Mouse (Mus musculus): ENCODE results near the gene Ptprn2. TPM values are rescaled to one million over a fixed set of nuclear protein-coding genes. Genes with fewer than 3 reads are reported as not detected.

The Ptprn2 gene
- total RNA-seq, 2 experiments from 2014 or later: 0.12 to 0.19 TPM

DNA sequence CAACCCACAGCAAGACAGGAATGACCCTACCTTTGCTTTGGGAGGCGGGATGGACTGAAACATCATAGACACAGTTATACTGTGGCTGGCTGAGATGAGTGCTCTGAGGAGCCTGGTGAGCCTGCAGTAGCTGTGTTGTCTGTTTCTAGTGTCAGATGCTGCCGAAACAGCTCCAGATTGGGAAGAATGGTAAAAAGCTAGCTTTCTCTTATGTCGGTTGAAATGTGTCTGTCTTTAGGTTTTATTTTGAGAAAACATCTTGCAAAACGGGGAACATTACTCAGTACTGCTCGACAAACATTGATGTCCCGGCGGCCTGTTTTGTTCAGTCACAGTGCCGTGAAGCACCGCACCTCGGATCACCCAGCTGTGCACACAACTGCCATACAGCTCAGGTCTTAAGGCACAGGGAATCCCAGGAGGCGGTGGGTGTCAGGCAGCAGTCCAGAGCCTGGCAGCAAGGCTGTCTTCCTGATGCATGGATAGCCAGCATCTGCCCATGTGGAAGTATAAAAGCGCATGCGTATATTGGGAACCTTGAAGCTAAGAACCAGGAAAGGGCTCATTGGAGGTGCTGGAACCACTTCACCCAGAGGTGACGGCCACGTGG, 689.7 kb downstream of the Ptprn2 start:
- intact Hi-C loops (cut with DNase I): no loop called here
- DNase-seq: no peak

DNA sequence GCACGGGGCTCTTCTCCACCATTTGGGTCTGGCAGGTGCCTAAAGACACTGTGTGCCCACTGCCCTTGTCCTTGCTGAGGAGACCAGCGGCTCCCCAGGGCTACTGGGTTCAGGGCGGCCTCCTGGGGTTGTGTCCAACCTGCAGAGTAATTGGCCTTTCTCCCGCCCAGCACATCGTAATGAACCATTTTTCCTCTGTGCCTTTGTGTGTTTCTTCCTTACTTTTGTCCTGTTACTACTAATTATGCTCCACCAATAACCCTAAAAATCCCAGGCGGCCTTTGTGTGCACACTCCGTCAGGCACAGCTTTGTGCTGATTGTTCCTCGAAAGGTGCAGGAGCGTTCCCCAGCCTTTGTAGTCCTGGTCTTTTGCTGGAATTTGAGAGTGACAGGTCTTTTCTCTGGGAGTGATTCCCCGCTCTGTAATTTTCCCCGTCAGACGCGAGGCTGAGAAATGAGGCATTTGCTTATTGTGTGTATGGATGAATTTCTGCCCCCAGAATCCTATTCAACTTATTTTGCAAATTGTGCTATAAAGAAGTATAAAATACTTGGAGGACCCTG, 690.8 kb downstream of the Ptprn2 start:
- intact Hi-C loops (cut with DNase I): no loop called here
- no peak for DNase-seq

DNA sequence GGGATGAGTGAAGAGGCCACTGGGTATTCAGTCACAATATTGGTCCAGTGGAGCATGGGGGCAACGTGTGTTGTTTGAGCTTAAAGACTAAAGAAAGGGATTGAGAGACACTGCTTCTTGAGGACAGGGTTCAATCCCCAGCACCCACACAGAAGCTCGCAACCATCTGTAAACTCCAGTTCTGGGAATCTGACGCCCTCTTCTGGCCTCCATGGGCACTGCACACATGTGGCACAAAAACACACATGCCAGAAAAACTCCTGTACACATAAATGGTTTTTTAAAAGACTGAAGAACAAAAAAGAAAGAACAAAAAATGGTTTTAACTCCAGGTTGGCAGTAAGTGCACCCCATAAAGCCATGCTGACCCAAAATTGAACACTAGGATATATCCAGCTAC, 701.6 kb downstream of the Ptprn2 start:
- no peak for DNase-seq
- intact Hi-C loops (cut with DNase I): loop anchor here (5.0 kb wide), 1 partner anchor 55 kb away; no protein-coding TSS in a partner anchor

DNA sequence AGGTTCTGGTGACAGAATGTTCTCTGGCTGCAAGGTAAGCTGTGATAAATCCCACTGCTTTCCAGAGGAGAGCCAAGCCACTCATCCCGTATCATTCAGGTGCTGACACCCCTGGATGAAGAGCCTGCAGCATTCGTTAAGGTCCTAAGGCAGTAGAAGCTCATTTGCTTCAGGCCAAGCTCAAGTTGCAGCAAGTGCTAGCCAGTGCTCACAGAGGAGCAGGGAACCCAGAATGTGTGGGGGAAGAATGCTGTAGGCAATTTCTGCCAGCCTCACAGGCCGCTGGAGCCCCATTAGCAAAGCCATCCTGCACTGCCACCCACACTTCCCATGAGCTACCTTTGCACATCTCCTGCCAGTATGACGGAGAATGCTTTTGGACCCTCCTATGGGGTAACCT, 706.5 kb downstream of the Ptprn2 start:
- intact Hi-C loops (cut with DNase I): no loop called here
- no peak for DNase-seq

DNA sequence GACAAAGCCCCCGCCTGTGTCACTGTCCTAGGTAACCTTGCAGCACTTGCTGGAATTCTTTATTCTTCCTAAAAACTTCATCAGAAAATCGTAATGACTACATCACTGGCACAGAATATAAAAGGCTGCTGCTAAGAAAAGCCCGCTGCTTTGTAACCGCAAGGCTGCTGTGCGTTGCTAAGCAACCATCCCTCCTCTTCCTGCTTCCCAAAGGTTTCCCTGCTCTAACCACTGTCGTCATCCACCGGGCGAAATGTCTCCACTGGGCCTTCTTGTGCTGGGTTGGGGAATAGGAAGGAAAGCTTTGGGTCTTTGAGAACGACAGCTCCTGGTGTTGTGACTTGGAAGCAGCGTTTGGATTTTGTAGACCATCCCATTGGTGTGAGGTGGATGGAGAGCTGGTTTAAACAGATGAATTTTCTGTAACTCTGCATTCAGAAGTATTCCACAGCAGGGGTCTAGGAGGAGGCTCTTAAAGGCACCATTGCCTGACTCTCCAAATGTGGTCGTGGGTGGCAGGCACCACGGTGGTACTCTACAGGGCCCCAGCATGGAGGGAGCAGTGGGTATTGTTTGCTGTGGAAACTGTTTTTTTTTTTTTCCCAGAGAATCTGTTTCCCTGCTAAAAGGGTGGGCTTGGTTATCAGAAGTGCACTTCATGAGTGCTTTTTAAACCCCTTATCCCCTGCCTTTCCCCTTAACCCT, 711.4 kb downstream of the Ptprn2 start:
- DNase-seq: no peak
- intact Hi-C loops (cut with DNase I): no loop called here

DNA sequence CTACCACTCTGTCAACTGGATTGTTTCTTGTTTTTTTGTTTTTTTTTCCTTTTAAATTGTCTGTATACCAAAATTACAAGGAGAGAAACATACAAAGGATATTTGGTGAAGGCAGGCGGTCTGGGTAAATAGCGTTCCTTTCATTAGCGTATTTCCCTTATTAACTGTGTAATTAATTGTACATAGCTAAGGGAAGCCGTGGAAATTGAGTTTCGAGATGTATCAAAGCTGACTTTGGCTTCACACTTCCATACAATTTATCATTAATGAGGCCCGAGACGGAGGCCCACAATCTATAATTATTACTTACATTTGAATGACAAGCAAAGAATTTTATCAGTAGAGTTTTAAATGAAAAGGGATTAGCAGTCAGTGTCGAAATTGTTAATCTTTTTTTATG, 712.6 kb downstream of the Ptprn2 start:
- intact Hi-C loops (cut with DNase I): no loop called here
- DNase-seq: no peak

DNA sequence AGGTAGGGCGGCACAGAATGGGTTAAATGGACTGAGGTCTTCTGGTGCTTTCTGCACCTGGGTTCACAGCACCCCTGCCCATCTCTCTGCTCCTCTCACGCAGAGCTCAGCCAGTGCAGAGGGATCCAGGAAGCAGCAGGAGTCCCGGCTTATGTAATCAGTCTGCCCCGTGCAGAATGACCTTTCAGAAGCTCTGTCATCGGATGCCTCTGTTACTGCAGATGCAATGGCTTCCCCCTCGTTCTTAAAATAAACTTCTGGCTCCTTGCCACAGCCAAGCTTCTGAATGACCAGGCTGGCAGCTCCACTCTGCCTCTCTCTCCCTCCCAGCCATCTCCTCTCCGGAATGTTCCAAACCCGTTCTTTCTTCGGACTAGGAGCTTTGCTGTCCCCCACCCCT, 714.6 kb downstream of the Ptprn2 start:
- DNase-seq: peak; percentile 57 to 75
- intact Hi-C loops (cut with DNase I): no loop called here

DNA sequence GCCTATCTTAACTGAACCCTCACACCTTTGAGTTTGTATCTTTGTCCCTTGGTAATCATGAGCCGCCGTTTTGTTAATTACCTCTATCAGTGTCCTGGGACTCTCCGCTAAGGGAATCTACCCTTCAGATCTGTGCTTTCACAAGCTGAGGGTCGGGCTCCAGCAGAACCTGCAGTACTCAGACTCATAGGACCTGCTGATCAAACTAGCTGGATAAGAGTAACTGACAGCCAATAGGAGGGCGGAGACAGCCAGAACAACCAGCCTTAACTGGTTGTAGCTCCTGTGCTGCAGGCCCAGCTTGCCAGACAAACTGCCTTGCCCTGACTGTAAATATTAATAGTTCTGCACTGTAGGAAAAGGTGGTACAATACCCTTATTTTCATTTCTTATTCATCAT, 715.1 kb downstream of the Ptprn2 start:
- intact Hi-C loops (cut with DNase I): no loop called here
- peak; percentile 8 to 21 for DNase-seq

DNA sequence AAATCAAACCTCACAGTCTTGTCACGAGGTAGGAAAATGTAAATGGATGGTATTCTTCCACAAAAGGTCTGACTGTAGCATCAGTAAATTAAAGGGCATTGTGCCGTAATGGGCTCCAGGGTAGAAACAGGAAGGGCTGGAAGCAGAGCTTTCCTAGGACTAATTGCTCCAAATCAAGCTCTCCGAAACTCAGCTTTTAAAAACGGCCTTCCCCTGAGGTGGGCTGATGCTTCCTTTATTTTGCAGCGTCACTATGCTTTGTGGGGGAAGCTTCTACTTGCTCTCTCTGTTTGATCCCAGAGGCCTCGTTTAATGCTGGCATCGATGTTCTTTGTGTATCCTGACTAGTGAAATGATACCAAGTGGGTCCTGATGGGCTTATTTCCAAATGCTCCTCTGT, 718.0 kb downstream of the Ptprn2 start:
- intact Hi-C loops (cut with DNase I): no loop called here
- no peak for DNase-seq

DNA sequence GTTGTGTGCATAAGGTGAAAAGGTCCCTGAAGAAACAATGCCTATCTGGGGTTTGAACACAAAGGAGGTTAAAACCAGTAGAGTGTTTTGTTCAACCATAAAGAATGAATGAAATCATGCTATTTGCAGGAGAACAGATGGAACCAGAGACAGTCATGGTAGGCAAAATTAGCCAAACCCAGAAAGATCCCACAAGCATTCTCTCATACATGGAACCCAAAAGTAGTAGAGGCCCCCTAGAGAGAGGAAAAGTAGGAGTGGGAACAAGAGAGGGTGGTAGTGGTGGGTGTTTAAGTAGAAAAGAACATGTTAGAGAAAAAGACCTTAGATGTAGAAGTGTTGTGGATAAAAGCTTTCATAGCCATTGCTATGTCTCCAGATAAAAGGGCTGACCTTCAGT, 719.4 kb downstream of the Ptprn2 start:
- intact Hi-C loops (cut with DNase I): no loop called here
- no peak for DNase-seq

DNA sequence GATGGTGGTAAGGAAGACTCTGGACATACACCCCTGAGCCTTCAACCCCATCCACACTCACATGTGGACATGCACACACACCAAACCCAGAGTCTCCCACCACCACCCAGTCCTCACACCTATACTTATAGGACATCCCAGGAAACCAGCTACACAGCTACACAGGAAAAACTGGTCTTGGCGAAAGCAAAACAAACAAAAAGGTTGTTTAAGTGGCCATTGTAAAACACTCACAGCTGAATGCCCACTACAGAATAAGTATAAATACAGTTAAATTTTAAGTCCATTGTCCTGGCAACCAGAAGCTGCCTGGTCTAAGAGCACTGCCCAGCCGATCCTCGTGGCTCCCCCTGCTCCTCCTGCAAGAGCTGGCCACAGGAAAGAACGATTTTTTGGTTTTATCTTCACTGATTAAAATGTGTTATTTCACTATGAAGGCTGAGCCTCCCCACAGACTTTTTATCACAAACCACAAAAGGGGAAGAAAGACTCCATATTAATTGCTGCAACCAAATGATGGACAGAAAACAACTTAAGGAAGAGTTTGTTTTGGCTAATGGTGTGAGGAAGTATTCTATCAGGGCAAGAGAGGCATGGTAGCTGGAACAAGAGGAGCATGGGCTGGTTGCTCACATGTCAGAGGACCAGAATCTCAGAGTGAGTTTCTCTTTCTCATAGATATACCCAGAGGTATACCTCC, 722.1 kb downstream of the Ptprn2 start:
- no peak for DNase-seq
- intact Hi-C loops (cut with DNase I): no loop called here

DNA sequence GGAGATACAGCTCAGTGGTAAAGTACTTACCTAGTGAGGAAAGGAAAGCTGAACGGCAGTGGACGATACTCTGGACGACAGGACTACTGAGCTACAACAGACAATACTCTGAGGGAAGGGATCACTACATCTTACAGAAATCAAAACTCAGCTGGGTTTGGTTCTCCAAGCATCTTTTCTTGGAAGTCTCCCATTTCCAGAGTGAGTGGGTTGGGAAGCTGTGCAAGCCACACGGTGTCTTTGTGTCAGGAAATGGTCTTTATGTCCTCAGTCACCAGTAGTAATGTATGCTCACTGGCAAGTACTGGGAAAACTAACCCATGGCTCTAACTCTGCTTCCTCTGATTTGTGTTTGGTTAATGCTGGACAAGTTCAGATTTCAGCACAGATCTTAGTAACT, 724.9 kb downstream of the Ptprn2 start:
- intact Hi-C loops (cut with DNase I): no loop called here
- DNase-seq: no peak

DNA sequence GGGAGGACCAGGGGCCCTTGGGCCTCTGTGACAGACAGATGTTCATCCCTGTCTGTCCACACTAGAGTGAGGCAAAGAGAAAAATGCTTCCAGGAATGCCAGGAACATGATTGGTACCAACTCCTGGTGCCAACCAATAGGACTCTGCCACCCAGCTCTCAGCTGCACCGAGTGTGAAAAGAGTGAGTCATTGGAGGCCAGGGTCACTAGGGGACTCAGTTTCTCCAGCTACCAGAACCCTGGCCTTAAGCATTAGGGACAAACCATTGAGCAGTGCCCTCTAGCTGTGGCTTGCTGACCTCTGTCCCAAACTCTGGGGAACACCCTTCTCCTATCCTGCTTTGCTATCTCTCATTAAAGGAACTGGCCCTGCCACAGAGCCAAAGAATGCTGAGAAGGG, 728.0 kb downstream of the Ptprn2 start:
- intact Hi-C loops (cut with DNase I): no loop called here
- no peak for DNase-seq

DNA sequence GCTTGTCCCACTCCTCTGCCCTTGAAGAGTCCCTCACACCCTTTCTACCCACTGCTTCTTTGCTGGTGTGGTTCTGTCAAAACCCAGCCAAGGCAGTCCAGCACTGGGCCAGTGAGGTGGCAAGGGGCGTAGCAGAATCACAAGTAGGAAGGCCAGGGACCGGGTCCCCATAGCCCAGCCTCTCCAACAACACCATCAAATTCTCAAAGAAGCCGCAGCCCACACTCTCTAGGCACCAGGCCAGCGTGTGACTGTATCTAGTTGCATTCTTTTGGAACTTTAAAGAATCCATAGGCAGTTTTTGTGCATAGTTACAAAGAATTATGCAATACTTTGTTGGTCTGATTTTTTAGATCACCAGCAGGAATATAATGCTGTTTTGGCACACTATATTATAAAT, 728.8 kb downstream of the Ptprn2 start:
- intact Hi-C loops (cut with DNase I): no loop called here
- no peak for DNase-seq

DNA sequence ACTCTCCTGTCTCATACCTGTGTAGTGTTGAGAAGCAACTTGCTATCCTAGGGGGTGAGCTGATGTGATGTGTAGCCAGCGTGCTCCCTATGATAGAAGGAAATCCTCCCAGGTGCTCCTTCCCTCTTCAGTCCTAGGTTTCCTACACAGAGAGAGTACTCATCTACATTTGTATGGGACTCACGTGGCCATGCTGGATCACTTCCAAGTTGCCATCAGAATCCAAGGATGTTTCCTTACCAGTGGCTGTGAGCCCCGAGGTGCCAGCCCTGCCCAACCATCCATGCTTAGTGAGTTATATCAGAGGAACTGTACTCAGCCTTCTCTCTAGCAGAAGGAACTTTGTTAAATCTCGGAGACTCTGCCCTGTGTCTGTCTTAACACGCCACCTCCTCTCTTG, 729.4 kb downstream of the Ptprn2 start:
- intact Hi-C loops (cut with DNase I): no loop called here
- no peak for DNase-seq

DNA sequence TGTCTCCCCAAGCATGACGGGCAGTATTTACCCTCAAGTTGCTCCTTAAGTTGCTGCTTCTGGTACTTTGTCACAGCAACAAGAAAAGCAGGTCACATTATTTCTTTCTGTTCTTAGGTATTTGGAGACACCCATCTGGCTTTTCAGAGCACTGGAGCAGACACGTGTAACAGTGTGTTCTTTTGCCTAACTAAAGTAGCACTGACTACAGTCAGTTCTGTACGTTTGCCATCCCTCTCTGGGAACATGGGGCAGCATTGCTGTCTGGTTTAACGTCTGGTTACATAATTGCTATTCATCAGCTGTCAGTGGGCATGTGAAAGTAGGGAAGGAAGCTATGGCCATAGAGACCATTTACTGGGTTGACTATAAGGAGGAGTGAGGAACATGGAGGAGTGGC, 736.4 kb downstream of the Ptprn2 start:
- no peak for DNase-seq
- intact Hi-C loops (cut with DNase I): no loop called here

DNA sequence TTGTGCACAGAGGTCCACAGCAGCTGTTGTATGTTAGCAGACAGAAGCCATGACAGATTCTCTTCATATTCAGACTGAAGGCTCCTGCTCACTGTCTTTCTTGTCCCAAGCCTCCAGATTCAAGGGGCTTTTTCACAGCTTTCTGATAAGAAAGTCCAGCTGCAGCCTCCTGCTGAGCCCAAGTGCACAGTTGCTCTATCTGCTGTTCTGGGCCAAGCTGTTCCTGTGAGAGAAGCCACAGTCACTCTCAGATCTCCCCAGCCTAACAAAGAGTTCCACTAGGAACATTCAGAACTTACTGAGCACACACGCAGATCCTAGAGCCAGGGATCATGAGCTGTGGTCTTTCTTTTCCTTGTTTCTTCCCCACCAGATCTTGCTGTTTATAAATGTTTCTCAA, 738.5 kb downstream of the Ptprn2 start:
- peak; percentile 19 to 35 for DNase-seq
- intact Hi-C loops (cut with DNase I): no loop called here

DNA sequence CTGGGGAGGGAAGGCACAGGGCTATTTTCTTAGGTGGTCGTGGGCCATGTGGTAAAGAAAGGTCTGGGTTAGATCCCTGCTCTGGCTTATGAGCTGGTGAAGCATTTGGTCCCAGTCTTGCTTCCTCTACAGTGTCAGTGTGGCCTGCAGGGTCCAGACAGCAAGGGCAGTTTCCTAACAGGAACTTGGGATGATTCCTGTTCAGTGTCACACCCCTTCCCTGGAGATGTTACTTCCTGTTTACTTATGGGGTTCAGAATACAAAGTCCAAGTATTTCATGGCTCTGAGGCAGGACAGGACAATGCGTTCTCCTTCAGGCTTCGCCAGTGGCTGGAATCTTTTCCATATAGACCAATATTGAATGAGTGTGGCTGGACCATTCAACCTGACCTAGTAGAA, 741.7 kb downstream of the Ptprn2 start:
- intact Hi-C loops (cut with DNase I): no loop called here

DNA sequence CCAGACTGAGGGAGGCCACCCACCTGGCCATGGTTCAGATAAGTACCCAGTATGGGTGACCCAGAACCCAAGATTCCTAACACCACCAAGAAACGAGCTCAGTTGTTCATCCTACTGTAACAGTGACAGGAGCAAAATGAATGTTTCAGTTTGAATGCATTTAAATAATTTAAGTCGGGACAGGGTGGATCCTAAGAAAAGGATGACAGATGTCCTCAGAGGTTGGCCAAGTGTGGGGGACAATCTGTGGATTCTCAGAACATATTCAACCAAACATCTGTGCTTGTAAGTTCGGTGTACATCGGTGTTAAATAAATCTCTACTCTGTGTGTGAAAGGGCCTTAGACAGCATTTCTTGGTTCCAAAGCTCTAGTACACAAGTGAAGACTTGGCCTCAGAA, 743.9 kb downstream of the Ptprn2 start:
- intact Hi-C loops (cut with DNase I): no loop called here
- no peak for DNase-seq

More for the DNA sequence above, 741.7 kb downstream of the Ptprn2 start:
- DNase-seq: peak in 1 of 2 experiments; percentile 5

DNA sequence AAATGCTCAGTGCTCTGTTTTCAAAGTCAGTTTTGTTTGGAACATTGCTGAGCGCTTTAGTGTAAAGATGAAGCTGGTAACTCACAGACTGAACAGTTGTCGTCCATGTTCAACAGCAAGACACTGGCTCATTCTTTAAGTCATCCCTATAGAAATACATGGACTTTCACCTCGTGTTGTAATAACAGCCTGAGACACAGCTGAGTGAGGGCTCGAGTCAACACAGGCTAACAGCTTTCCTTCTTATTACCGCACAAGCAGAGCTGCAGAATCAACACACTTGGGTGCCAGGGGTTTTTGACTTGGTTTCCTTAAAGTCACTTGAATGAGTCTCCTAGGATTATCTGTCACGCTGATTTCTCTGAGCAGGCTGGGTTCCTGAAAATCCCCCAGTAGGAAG, 744.8 kb downstream of the Ptprn2 start:
- DNase-seq: no peak
- intact Hi-C loops (cut with DNase I): no loop called here

DNA sequence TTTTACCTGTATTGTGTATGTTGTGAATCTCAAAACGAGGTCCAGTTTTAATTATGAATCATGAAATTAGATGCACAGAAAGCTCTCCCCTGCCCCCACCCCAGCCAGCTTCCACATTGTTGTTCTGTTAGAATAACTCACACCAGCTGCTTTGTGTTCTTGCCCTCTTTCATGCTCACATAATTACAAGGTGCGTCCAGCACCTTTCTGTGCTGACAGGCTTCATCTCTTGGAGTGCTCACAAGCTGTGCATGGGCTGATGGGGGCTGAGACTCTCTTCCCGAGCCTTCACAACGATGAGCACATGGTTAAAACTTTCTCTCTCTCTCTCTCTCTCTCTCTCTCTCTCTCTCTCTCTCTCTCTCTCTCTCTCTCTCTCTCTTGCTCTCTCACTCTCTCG, 746.3 kb downstream of the Ptprn2 start:
- no peak for DNase-seq
- intact Hi-C loops (cut with DNase I): no loop called here

DNA sequence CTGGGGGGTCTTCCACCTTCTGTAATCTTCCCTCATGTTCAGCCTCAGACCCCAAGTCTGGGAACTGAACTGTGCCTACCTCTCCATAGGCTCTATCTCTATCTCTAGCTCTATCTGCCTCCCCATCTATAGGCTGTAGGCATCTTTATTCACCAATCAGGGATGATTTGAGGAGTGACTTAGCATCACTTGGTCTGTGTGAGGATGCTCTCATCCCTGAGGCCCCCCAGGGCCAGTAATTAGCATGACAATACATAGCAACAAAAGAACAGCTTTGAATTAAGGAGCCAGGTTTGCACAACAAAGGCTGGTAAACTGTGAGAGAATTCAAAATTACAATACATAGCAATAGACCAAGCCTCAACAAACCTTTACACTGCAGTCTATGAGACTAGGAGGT, 749.6 kb downstream of the Ptprn2 start:
- intact Hi-C loops (cut with DNase I): no loop called here
- no peak for DNase-seq

Measured in heart, postnatal 14 days (tissue).